Mouse (Mus musculus): Measurements from ENCODE around the gene Nwd1. TPM values are rescaled to one million over a fixed set of nuclear protein-coding genes. Genes with fewer than 3 reads are reported as not detected.
A peak's percentile ranks its signal among the peaks of the same experiment; 100 is the strongest.
"Not testable (repeated sequence)": the region's sequence is repeated elsewhere in the genome, so short reads cannot be mapped to it uniquely, and the experiment has no call there.

Gene Nwd1
- total RNA-seq (2021): under 1 TPM; 0.82 to 0.89 TPM

GRCm38 (mm10) chr8:72646060-72646767, at the start of gene Nwd1:
Nwd1 (plus strand) TSS chr8:72646711.
- intact Hi-C loops (cut with DNase I): no loop called here
- DNase-seq: peak; percentile 89 to 90

- no peak for DNase-seq
- intact Hi-C loops (cut with DNase I): no loop called here
Measured at GRCm38 (mm10) chr8:72642885-72643284, 3.6 kb upstream of the Nwd1 start.

DNA sequence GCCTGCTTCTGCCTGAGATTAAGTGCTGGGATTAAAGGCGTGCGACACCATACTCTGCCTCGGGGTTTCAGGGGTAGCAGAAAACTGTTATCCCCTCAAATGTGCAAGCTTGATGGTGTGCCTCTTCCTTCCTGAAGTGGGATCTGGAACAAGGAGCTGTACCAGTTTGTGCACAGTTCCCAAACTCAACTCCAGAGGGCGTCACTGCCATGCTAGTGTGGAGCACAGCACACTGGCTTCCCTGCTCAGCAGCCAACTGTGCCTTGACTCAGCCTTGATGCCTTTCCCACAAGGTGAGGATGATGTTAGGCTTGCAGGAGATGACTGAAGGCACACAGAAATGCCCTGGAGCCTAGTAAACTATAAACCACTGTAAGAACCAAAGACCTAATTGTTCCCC, 1.9 kb upstream of the Nwd1 start:
- intact Hi-C loops (cut with DNase I): no loop called here
- peak in 1 of 2 experiments; percentile 12 for DNase-seq

- intact Hi-C loops (cut with DNase I): no loop called here
- DNase-seq: no peak
Measured at GRCm38 (mm10) chr8:72646768-72647143, 245 bp downstream of the Nwd1 start.

GRCm38 (mm10) chr8:72650697-72651096, 4.2 kb downstream of the Nwd1 start:
- intact Hi-C loops (cut with DNase I): no loop called here
- DNase-seq: no peak

GRCm38 (mm10) chr8:72654565-72655521, 8.3 kb downstream of the Nwd1 start:
- intact Hi-C loops (cut with DNase I): no loop called here
- peak in 1 of 2 experiments; percentile 10 for DNase-seq

DNA sequence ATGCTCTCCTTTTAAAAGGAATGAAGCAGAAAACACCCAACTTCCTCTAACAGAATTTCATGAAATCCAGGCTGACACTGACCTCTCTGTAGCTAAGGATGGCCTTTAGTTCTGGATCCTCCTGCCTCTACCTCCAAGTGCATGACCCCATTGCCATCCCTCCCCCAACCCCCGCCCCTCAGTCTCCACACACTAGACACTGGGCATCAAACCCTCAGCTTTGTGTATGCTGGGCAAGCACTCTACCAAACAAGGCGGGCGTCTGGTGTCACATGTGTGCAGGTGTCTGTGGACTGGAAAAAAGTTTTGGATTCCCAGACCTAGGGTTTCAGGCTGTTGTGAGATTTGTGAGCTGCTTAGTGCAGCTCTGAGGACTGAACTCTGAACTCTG, 9.0 kb downstream of the Nwd1 start:
- intact Hi-C loops (cut with DNase I): no loop called here
- no peak for DNase-seq

DNA sequence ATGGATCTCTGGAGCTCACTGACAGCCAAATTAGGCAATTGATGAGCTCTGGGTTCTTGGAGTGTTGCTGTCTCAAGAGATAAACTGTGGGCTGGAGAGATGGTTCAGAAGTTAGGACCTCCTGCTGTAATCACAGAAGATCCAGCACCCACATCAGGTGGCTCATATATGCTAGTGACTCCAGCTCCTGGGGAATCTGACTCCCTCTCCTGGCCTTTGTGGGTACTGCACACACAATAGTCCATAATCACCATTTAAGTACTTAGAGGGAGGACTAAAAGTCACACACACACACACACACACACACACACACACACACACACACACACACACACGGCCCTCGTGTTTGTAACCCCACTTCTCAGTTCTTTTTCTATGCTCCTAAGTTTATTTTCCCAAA, 13.5 kb downstream of the Nwd1 start:
- DNase-seq: no peak
- intact Hi-C loops (cut with DNase I): no loop called here

DNA sequence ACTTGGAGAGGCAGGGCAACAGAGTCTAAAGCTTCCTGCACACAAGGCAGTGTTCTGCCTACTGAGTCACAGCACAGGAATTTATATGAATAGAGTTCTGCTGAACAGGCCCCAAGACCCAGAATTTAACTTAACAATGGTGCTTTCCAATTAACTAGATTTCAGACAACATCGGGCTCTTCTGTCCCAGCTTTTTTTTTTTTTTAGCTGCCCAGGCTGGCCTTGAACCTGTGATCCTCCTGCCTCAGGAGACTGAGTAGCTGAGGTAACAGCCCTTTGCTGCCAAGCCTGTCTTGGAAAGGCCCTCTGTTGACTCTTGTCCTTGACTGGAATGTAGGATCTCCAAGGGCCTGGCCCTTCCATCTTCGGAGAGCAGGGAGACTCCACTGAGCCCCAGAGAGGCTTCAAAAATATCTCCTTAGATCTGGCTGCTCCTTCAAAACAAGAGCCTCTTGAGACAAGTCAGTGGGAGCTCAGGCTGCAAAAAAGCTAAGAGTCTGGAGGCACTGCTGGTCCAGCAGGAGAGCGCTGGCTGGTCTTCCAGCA, 17.7 kb downstream of the Nwd1 start:
- intact Hi-C loops (cut with DNase I): no loop called here
- no peak for DNase-seq

GRCm38 (mm10) chr8:72664757-72665156, 18.2 kb downstream of the Nwd1 start:
- intact Hi-C loops (cut with DNase I): no loop called here
- DNase-seq: no peak

- DNase-seq: no peak
- intact Hi-C loops (cut with DNase I): no loop called here
Measured at GRCm38 (mm10) chr8:72665405-72665804, 18.9 kb downstream of the Nwd1 start.

GRCm38 (mm10) chr8:72668925-72669324, 22.4 kb downstream of the Nwd1 start:
- intact Hi-C loops (cut with DNase I): no loop called here
- no peak for DNase-seq

- no peak for DNase-seq
- intact Hi-C loops (cut with DNase I): no loop called here
Measured at GRCm38 (mm10) chr8:72672802-72673201, 26.3 kb downstream of the Nwd1 start.

DNA sequence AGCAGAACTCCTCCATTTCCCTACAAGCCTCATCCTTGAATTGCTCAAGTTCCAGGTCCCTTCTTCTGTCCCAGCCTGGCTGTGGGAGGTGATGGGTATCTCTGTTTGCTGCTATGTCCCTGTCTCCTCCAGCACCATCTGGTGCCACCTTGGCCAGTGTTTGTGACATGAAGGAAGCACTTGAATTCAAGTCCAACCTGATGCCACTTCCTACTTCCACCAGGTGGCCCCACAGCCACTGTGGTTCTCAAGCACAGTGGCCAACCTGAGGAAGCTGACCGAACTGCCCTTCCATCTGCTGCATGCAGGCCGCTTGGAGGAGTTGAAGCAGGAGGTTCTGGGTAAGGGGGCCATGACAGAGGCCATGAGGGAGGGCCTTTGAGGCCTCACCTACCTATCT, 27.7 kb downstream of the Nwd1 start:
- no peak for DNase-seq
- intact Hi-C loops (cut with DNase I): no loop called here

DNA sequence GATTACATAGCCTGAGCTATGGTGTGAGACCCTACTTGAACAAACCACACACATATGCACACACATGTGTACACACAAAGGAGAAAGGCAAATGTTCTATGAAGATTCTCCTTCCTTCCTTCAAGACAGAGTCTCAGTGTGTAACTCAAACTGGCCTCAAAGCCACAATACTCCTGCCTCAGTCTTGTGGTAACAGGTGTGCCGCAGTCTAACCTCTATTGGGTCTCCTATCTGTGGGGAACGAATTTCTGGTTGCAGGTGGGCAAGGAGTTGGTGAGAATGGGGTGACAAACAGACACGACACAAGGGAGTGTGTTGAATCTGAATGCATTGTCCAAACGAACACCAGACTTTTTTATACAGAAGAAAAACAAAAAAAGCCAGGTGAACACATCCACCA, 29.9 kb downstream of the Nwd1 start:
- no peak for DNase-seq
- intact Hi-C loops (cut with DNase I): no loop called here

DNA sequence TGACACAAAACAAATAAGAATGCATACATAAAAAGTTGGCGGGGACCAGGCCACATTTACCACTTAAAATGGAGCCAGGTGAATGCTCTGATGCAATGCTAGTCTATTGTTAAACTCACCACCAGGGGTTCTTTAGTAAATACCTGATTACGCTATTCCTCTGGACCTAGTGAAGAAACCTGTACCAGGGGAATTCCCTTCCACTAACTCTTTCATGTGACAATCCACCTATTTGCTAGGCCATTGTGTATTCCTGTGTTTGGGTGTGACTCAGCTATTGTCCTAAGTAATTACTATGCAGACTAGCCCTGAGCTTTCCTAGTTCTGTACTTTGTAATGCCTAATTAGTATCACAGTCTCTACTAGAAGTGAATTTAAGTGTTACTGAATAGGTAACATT, 30.3 kb downstream of the Nwd1 start:
- intact Hi-C loops (cut with DNase I); DNase-seq: not testable (repeated sequence)

DNA sequence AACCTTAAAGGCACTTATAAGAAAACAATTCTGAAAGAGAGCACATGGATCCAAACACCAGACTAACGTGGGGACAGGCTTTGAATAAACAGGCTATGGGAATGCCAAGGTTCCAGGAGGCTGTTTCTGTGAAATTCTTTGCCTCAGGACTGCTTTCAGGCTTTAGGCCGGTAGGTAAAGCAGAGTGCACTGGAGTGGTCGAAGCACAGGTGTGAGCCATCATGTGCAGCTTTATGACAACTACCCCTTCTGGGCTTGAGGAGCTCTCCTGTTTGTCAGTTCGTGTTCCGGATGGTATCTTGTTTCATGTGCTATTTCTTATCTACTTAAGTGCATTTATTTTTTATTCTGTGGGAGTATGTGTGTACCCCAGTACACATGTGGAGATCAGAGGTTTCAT, 30.8 kb downstream of the Nwd1 start:
- no peak for DNase-seq
- intact Hi-C loops (cut with DNase I): no loop called here

DNA sequence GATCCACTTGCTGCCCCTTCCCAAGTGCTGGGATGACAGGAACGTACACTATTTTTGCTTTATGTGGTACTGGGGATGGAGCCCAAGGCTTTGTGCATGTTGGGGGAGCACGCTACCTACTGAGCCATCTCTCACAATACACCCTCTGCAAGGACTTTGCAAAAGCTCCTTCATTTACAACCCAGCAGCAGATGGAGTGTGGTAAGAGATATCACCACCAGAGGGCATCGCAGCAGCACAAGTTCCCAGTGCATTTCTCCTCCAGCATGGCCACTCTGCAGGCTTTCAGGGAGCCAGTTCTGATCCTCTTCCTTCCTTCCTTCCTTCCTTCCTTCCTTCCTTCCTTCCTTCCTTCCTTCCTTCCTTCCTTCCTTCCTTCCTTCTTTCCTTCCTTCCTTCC, 33.6 kb downstream of the Nwd1 start:
- intact Hi-C loops (cut with DNase I): loop anchor here (2.0 kb wide), 1 partner anchor 65 kb away; no protein-coding TSS in a partner anchor
- peak; percentile 68 to 75 for DNase-seq

- no peak for DNase-seq
- intact Hi-C loops (cut with DNase I): no loop called here
Measured at GRCm38 (mm10) chr8:72682051-72682687, 35.7 kb downstream of the Nwd1 start.

GRCm38 (mm10) chr8:72683010-72683521, 36.6 kb downstream of the Nwd1 start:
- no peak for DNase-seq
- intact Hi-C loops (cut with DNase I): no loop called here

GRCm38 (mm10) chr8:72683572-72684099, 37.1 kb downstream of the Nwd1 start:
- intact Hi-C loops (cut with DNase I); DNase-seq: not testable (repeated sequence)
